Mouse (Mus musculus) stomach, postnatal 0 days (tissue): ENCODE results near the gene Smim20. TPM values are rescaled to one million over a fixed set of nuclear protein-coding genes. Genes with fewer than 3 reads are reported as not detected.

Experiments
- ATAC-seq: fragments of 200-750 bp; cut with Nextera tagmentation; 2 replicates; pipeline ENCODE4 v1.8.0; 2017; ENCODE audit not compliant: low FRiP score, low TSS enrichment
- DNase-seq: peaks from one replicate; pipeline ENCODE4 v3.0.0-alpha.2; 2016; ENCODE audit warnings: low spot score
- H3K27ac ChIP-seq: fragments of 300-500 bp; sonication (generic); replicated peaks from 2 replicates; pipeline ENCODE4 v1.5.1; 2014; ENCODE audit warnings: mild to moderate bottlenecking, control low read depth
- H3K27me3 ChIP-seq: fragments of 300-500 bp; sonication (generic); 2 replicates; pipeline ENCODE4 v1.6.1; 2014; ENCODE audit warnings: low read length; ENCODE audit not compliant: control insufficient read depth, insufficient read depth
- H3K36me3 ChIP-seq: fragments of 300-500 bp; sonication (generic); 2 replicates; pipeline ENCODE4 v1.6.1; 2014; ENCODE audit warnings: low read length, mixed read lengths; ENCODE audit not compliant: control insufficient read depth, insufficient read depth
- H3K4me1 ChIP-seq: fragments of 300-500 bp; sonication (generic); replicated peaks from 2 replicates; pipeline ENCODE4 v1.6.1; 2014; ENCODE audit warnings: antibody characterized with exemption; ENCODE audit not compliant: control insufficient read depth, insufficient read depth
- H3K4me2 ChIP-seq: fragments of 300-500 bp; sonication (generic); replicated peaks from 2 replicates; pipeline ENCODE4 v1.6.1; 2014; ENCODE audit warnings: low read depth, mild to moderate bottlenecking, control low read depth, moderate library complexity
- H3K4me3 ChIP-seq: fragments of 300-500 bp; sonication (generic); 2 replicates; pipeline ENCODE4 v1.5.1; 2014; ENCODE audit warnings: low read depth, low read length, control low read depth
- H3K9ac ChIP-seq: fragments of 300-500 bp; sonication (generic); 2 replicates; pipeline ENCODE4 v1.6.1; 2014; ENCODE audit warnings: mild to moderate bottlenecking, low read length, control low read depth, mixed read lengths
- H3K9me3 ChIP-seq: fragments of 300-500 bp; sonication (generic); 2 replicates; pipeline ENCODE4 v1.6.1; 2016; ENCODE audit warnings: low read length; ENCODE audit not compliant: control insufficient read depth
- CTCF ChIP-seq: IDR thresholded peaks from 2 replicates; pipeline ENCODE4 v1.5.1; 2016; ENCODE audit warnings: antibody characterized with exemption, low read depth, mild to moderate bottlenecking, moderate library complexity
- EP300 ChIP-seq: optimal IDR thresholded peaks from 2 replicates; pipeline ENCODE3; 2016; ENCODE audit warnings: antibody characterized with exemption
- WGBS: fragments of 180-500 bp; shearing (Covaris S2); extraction: QIAGEN DNeasy Blood & Tissue Kit; methylation state at CpG from one replicate; pipeline ENCODE4 v1.1.7; 2014; 5-methylcytosine and 5-hydroxymethylcytosine counted together
- polyA plus RNA-seq: library from polyadenylated mRNA; unstranded; fragments of >200 nt; fragmentation: Nextera tagmentation; extraction: Ambion mirVana; gene quantifications from 2 replicates; pipeline ENCODE4 v1.2.1, GENCODE M21; 2015

Smim20 gene
- polyA plus RNA-seq, 1 experiment from 2014 or later = 82.9 TPM

- no peaks in the 10 kb centered on the region for H3K4me1 ChIP-seq
- DNase-seq = no peak
- H3K9me3 ChIP-seq = no peaks in the 10 kb centered on the region
- H3K4me3 ChIP-seq = no peak overlapping the region
- no peak overlapping the region for H3K9ac ChIP-seq
- ATAC-seq = no peak
- TF ChIP-seq EP300 (no peak), CTCF (no peak)
- H3K27me3 ChIP-seq = no peaks in the 10 kb centered on the region
- no peak overlapping the region for H3K4me2 ChIP-seq
- H3K36me3 ChIP-seq = no peaks in the 10 kb centered on the region
- H3K27ac ChIP-seq = no peak overlapping the region
- WGBS = 46% methylated on average over 7 of the region's 9 CpGs
These were observed 22.6 kb downstream of the Smim20 start for GRCm38 (mm10) chr5:53289438-53289837.

GRCm38 (mm10) chr5:53294627-53295026 is 27.7 kb downstream of the Smim20 start:
- H3K27ac ChIP-seq = no peak overlapping the region
- H3K4me2 ChIP-seq = no peak overlapping the region
- WGBS = 86% methylated on average over 5 of the region's 5 CpGs
- no peak overlapping the region for H3K9ac ChIP-seq
- TF ChIP-seq EP300 (no peak), CTCF (no peak)
- DNase-seq = no peak
- no peaks in the 10 kb centered on the region for H3K4me1 ChIP-seq
- no peak overlapping the region for H3K4me3 ChIP-seq
- H3K9me3 ChIP-seq = no peaks in the 10 kb centered on the region
- no peaks in the 10 kb centered on the region for H3K36me3 ChIP-seq
- no peaks in the 10 kb centered on the region for H3K27me3 ChIP-seq
- no peak for ATAC-seq

DNA sequence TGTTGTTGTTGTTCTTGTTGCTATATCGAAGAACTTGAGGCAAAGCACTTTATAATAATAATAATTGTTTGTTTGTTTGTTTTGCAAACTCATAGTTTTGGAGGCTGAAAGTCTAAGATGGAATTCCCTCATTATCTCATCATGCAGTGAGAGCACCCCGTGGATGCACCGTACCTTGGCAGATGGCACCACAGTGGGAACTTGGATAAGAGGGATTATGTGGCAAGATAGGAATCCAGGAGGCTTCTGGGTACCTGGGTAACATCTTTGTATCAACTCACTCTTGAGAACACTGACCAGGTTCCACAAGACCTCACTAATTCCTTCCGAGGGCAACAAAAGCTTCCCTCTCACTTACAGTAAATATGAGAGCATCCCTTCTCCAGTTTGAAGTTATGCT is 30.1 kb downstream of the Smim20 start:
- H3K27me3 ChIP-seq = no peaks in the 10 kb centered on the region
- H3K9me3 ChIP-seq = no peaks in the 10 kb centered on the region
- TF ChIP-seq CTCF (no peak), EP300 (no peak)
- no peak for DNase-seq
- no peak overlapping the region for H3K27ac ChIP-seq
- ATAC-seq = no peak
- no peak overlapping the region for H3K4me2 ChIP-seq
- WGBS = 88% methylated on average over 4 of the region's 4 CpGs
- no peak overlapping the region for H3K4me3 ChIP-seq
- no peak overlapping the region for H3K9ac ChIP-seq
- no peaks in the 10 kb centered on the region for H3K4me1 ChIP-seq
- no peaks in the 10 kb centered on the region for H3K36me3 ChIP-seq

DNA sequence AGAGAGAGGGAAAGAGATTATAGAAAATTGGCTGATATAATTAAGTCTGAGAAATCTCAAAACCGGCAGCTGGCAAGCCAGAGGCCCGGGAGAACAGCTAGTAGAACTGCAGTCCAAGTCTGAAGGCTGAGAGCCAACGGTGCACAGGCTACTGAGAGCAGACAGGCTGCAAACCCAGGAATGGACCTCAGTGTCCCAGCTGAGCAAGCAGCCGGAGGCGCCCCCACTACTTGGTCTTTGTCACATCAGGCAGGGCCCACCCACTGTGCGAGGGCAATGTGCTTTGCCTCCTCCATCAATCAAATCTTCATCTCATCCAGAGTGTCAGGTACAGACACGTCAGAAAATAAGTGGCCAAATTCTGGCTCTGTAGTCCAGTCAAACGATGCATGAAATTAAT is 34.6 kb downstream of the Smim20 start:
- H3K27me3 ChIP-seq = no peaks in the 10 kb centered on the region
- H3K4me1 ChIP-seq = no peaks in the 10 kb centered on the region
- no peak overlapping the region for H3K9ac ChIP-seq
- WGBS = 52% methylated on average over 8 of the region's 8 CpGs
- ATAC-seq = no peak
- H3K27ac ChIP-seq = no peak overlapping the region
- TF ChIP-seq CTCF = no peak
- no peak overlapping the region for H3K4me3 ChIP-seq
- H3K36me3 ChIP-seq = no peaks in the 10 kb centered on the region
- no peaks in the 10 kb centered on the region for H3K9me3 ChIP-seq
- no peak overlapping the region for H3K4me2 ChIP-seq
- DNase-seq = no peak

GRCm38 (mm10) chr5:53302895-53303670 is 36.2 kb downstream of the Smim20 start:
- H3K9ac ChIP-seq = no peak overlapping the region
- H3K9me3 ChIP-seq = no peaks in the 10 kb centered on the region
- H3K4me3 ChIP-seq = no peak overlapping the region
- WGBS = 84% methylated on average over 10 of the region's 10 CpGs
- H3K4me2 ChIP-seq = no peak overlapping the region
- H3K27me3 ChIP-seq = no peaks in the 10 kb centered on the region
- no peaks in the 10 kb centered on the region for H3K36me3 ChIP-seq
- no peak for DNase-seq
- no peaks in the 10 kb centered on the region for H3K4me1 ChIP-seq
- TF ChIP-seq CTCF = no peak
- TF ChIP-seq EP300 = no peak
- ATAC-seq = no peak
- no peak overlapping the region for H3K27ac ChIP-seq

- ATAC-seq = no peak
- H3K27me3 ChIP-seq = no peaks in the 10 kb centered on the region
- WGBS = 89% methylated on average over 6 of the region's 6 CpGs
- no peak overlapping the region for H3K4me3 ChIP-seq
- DNase-seq = no peak
- no peaks in the 10 kb centered on the region for H3K9me3 ChIP-seq
- no peak overlapping the region for H3K4me2 ChIP-seq
- H3K9ac ChIP-seq = no peak overlapping the region
- TF ChIP-seq CTCF = no peak
- TF ChIP-seq EP300 = no peak
- no peaks in the 10 kb centered on the region for H3K4me1 ChIP-seq
- no peaks in the 10 kb centered on the region for H3K36me3 ChIP-seq
- no peak overlapping the region for H3K27ac ChIP-seq
These were observed 37.1 kb downstream of the Smim20 start for GRCm38 (mm10) chr5:53303941-53304340.
